In the genomic region with DNA sequence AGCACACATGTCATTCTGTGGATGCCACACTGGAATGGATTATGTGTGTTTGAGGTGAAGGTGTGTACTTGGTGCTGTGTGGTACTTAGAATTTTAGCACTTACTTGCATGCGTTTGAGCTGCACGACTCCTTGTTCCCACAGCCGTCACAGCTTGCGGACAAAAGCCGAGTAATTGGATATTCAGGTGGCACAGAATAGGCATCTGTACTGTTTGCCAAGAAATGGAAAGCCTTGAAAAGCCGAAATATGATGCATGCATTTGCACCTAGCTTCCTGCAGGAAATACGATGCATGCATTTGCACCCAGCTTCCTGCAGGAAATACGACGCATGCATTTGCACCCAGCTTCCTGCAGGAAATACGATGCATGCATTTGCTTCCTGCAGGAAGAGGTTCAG, we compare ENCODE assay signal across 27 mouse cellular contexts. TPM values are rescaled to one million over a fixed set of nuclear protein-coding genes. Genes with fewer than 3 reads are reported as not detected.
DNase-seq lines count a peak whose midpoint lies in the region; ATAC-seq lines count a peak whose summit lies in the region.
"Had no signal": no experiment of that assay in that cellular context is flagged by ENCODE, and none has a peak within 500 bp of the region (broad histone marks: within the 10 kb centered on the region; RNA-seq: fewer than 3 reads in every experiment).

No protein-coding gene starts in this region.

- peak overlapping the region; percentile 53 for H3K27ac ChIP-seq in forebrain, embryonic 13.5 days
- H3K27ac ChIP-seq in forebrain, embryonic 10.5 days, result no peak overlapping the region
- H3K27ac ChIP-seq in kidney, embryonic 15.5 days, result 0 out of 2 replicates have a peak overlapping the region, but pooled peaks have one; percentile 28
- H3K27ac ChIP-seq in kidney, embryonic 16.5 days (ENCODE audit: low read length), result no peak overlapping the region
- H3K27ac ChIP-seq in neural tube, embryonic 15.5 days (replicated peaks), result no peak overlapping the region
- H3K27ac ChIP-seq: embryonic facial prominence, embryonic 12.5 days; heart, embryonic 13.5 days; left cerebral cortex, adult 2 months; limb, embryonic 12.5 days; liver, embryonic 15.5 days; lung, embryonic 15.5 days had no signal

- no peak for DNase-seq in forebrain, embryonic 10.5 days (ENCODE audit: extremely low spot score, low spot score)
- DNase-seq in neural tube, embryonic 10.5 days (ENCODE audit: extremely low spot score, low spot score), result no peak
- no peak for DNase-seq in spleen, adult 18-20 months
- DNase-seq: adrenal gland, postnatal 25 days; cerebellum, postnatal 14 days; gastrocnemius, postnatal 10 days; heart, postnatal 10 days; kidney, adult 11 months; kidney, postnatal 10 days; layer of hippocampus, adult 9-11 months; right cerebral cortex, adult 18-20 months; right cerebral cortex, postnatal 4 days; thymus, adult 2 months; thymus, postnatal 36 days had no signal

- H3K36me3 ChIP-seq in forebrain, embryonic 13.5 days (ENCODE audit: poor library complexity, severe bottlenecking), result no peaks in the 10 kb centered on the region
- peaks cover 37% of the 10 kb centered on the region for H3K36me3 ChIP-seq in forebrain, embryonic 10.5 days (replicated peaks)
- H3K36me3 ChIP-seq in kidney, embryonic 15.5 days, result no peaks in the 10 kb centered on the region
- no peaks in the 10 kb centered on the region for H3K36me3 ChIP-seq in kidney, embryonic 16.5 days (ENCODE audit: insufficient read depth, low read length)
- H3K36me3 ChIP-seq in neural tube, embryonic 15.5 days, result no peaks in the 10 kb centered on the region
- H3K36me3 ChIP-seq: embryonic facial prominence, embryonic 12.5 days; heart, embryonic 13.5 days; limb, embryonic 12.5 days; liver, embryonic 15.5 days; lung, embryonic 15.5 days had no signal

- H3K9me3 ChIP-seq in forebrain, embryonic 13.5 days (replicated peaks), result no peaks in the 10 kb centered on the region
- H3K9me3 ChIP-seq in forebrain, embryonic 10.5 days, result no peaks in the 10 kb centered on the region
- no peaks in the 10 kb centered on the region for H3K9me3 ChIP-seq in kidney, embryonic 15.5 days (replicated peaks)
- H3K9me3 ChIP-seq in kidney, embryonic 16.5 days (ENCODE audit: low read length), result no peaks in the 10 kb centered on the region
- no peaks in the 10 kb centered on the region for H3K9me3 ChIP-seq in neural tube, embryonic 15.5 days (replicated peaks)
- H3K9me3 ChIP-seq: embryonic facial prominence, embryonic 12.5 days; heart, embryonic 13.5 days; limb, embryonic 12.5 days; liver, embryonic 15.5 days; lung, embryonic 15.5 days had no signal

- H3K4me1 ChIP-seq in forebrain, embryonic 13.5 days, result peaks cover 64% of the 10 kb centered on the region
- peaks cover 67% of the 10 kb centered on the region for H3K4me1 ChIP-seq in forebrain, embryonic 10.5 days
- peaks cover 57% of the 10 kb centered on the region for H3K4me1 ChIP-seq in kidney, embryonic 15.5 days
- peaks cover 35% of the 10 kb centered on the region for H3K4me1 ChIP-seq in kidney, embryonic 16.5 days (ENCODE audit: insufficient read depth, low read length)
- H3K4me1 ChIP-seq in neural tube, embryonic 15.5 days, result peaks cover 42% of the 10 kb centered on the region
- H3K4me1 ChIP-seq: embryonic facial prominence, embryonic 12.5 days; limb, embryonic 12.5 days had no signal

- no peak; the same call in 1 of the 2 replicates for ATAC-seq in forebrain, embryonic 13.5 days
- no peak for ATAC-seq in kidney, embryonic 15.5 days (replicated peaks; ENCODE audit: low FRiP score)
- no peak for ATAC-seq in kidney, embryonic 16.5 days (ENCODE audit: low FRiP score, low TSS enrichment)
- ATAC-seq in neural tube, embryonic 15.5 days (ENCODE audit: low FRiP score), result no peak
- ATAC-seq: CD4-positive, CD25-positive, alpha-beta regulatory T cell, adult 4 months; inflammation-experienced regulatory T-cells, adult 6 months had no signal

- whole genome bisulfite sequencing in forebrain, embryonic 13.5 days, result 48% methylated on average over 10 of the region's 10 CpGs
- WGBS in forebrain, embryonic 10.5 days, result 86% methylated on average over 10 of the region's 10 CpGs
- 69% methylated on average over 10 of the region's 10 CpGs for WGBS in kidney, embryonic 15.5 days
- WGBS in kidney, embryonic 16.5 days, result 66% methylated on average over 10 of the region's 10 CpGs
- WGBS in neural tube, embryonic 15.5 days, result 62% methylated on average over 10 of the region's 10 CpGs

- no peak overlapping the region for H3K4me3 ChIP-seq in forebrain, embryonic 13.5 days
- no peak overlapping the region for H3K4me3 ChIP-seq in forebrain, embryonic 10.5 days
- H3K4me3 ChIP-seq in kidney, embryonic 15.5 days (replicated peaks), result no peak overlapping the region
- no peak overlapping the region for H3K4me3 ChIP-seq in kidney, embryonic 16.5 days (ENCODE audit: low read length)
- H3K4me3 ChIP-seq in neural tube, embryonic 15.5 days (replicated peaks), result no peak overlapping the region
- H3K4me3 ChIP-seq: embryonic facial prominence, embryonic 12.5 days; heart, embryonic 13.5 days; left cerebral cortex, adult 2 months; limb, embryonic 12.5 days; liver, embryonic 15.5 days; lung, embryonic 15.5 days had no signal

- H3K9ac ChIP-seq in forebrain, embryonic 13.5 days, result no peak overlapping the region
- no peak overlapping the region for H3K9ac ChIP-seq in kidney, embryonic 15.5 days
- H3K9ac ChIP-seq in kidney, embryonic 16.5 days (replicated peaks; ENCODE audit: low read length), result no peak overlapping the region
- 0 out of 2 replicates have a peak overlapping the region, but pooled peaks have one; percentile 14 for H3K9ac ChIP-seq in neural tube, embryonic 15.5 days (replicated peaks)
- H3K9ac ChIP-seq: embryonic facial prominence, embryonic 12.5 days; heart, embryonic 13.5 days; limb, embryonic 12.5 days; liver, embryonic 15.5 days; lung, embryonic 15.5 days had no signal

- no peaks in the 10 kb centered on the region for H3K27me3 ChIP-seq in forebrain, embryonic 13.5 days
- no peaks in the 10 kb centered on the region for H3K27me3 ChIP-seq in forebrain, embryonic 10.5 days (ENCODE audit: poor library complexity, severe bottlenecking)
- H3K27me3 ChIP-seq in kidney, embryonic 15.5 days, result no peaks in the 10 kb centered on the region
- H3K27me3 ChIP-seq in kidney, embryonic 16.5 days (ENCODE audit: insufficient read depth, low read length), result no peaks in the 10 kb centered on the region
- no peaks in the 10 kb centered on the region for H3K27me3 ChIP-seq in neural tube, embryonic 15.5 days (replicated peaks)
- H3K27me3 ChIP-seq: embryonic facial prominence, embryonic 12.5 days; limb, embryonic 12.5 days; liver, embryonic 15.5 days; lung, embryonic 15.5 days had no signal

- H3K4me2 ChIP-seq in forebrain, embryonic 13.5 days, result peak overlapping the region; percentile 20; the same call in 1 of the 2 replicates
- H3K4me2 ChIP-seq in kidney, embryonic 15.5 days, result no peak overlapping the region
- no peak overlapping the region for H3K4me2 ChIP-seq in kidney, embryonic 16.5 days (replicated peaks; ENCODE audit: low read depth, low read length)
- H3K4me2 ChIP-seq in neural tube, embryonic 15.5 days, result no peak overlapping the region
- H3K4me2 ChIP-seq: embryonic facial prominence, embryonic 12.5 days; heart, embryonic 13.5 days; limb, embryonic 12.5 days; liver, embryonic 15.5 days; lung, embryonic 15.5 days; midbrain, embryonic 11.5 days had no signal

RNA-seq across cellular contexts. Expression of a gene that starts 50.2 kb away (rescaled TPM):
- polyA plus RNA-seq in forebrain, embryonic 13.5 days (2015; fragmentation: Nextera tagmentation; extraction: Ambion mirVana), result 81.7 and 83.0 TPM in 2 replicates
- 97.0 and 102 TPM in 2 replicates for polyA plus RNA-seq in forebrain, embryonic 10.5 days (2016; fragmentation: Nextera tagmentation; extraction: Ambion mirVana)
- polyA plus RNA-seq in kidney, embryonic 15.5 days (2015; fragmentation: Nextera tagmentation; extraction: Ambion mirVana), result 55.1 and 64.4 TPM in 2 replicates
- polyA plus RNA-seq in kidney, embryonic 16.5 days (2015; fragmentation: Nextera tagmentation; extraction: Ambion mirVana), result 67.5 and 68.1 TPM in 2 replicates
- polyA plus RNA-seq in neural tube, embryonic 15.5 days (2015; fragmentation: Nextera tagmentation; extraction: Ambion mirVana), result 22.7 and 22.9 TPM in 2 replicates

Comparison
In these comparisons a context has a peak if more than half of its experiments do, and no peak if none do; other contexts are left out.
1. H3K27ac ChIP-seq: peak in forebrain, embryonic 13.5 days (single experiment) and kidney, embryonic 15.5 days (single experiment); none in forebrain, embryonic 10.5 days (single experiment), kidney, embryonic 16.5 days (single experiment) and neural tube, embryonic 15.5 days (single experiment).